Mouse (Mus musculus) lung, adult 2 months (tissue): Measurements from ENCODE around the gene Hist1h2bc. TPM values are rescaled to one million over a fixed set of nuclear protein-coding genes. Genes with fewer than 3 reads are reported as not detected.
A peak's percentile ranks its signal among the peaks of the same experiment; 100 is the strongest.

Experiments
- DNase-seq: peaks from one replicate; pipeline ENCODE4 v3.0.0; 2022
- H3K4me1 ChIP-seq: fragments of 200-500 bp; 2 replicates; pipeline ENCODE4 v1.6.1; 2011; ENCODE audit warnings: low read length; ENCODE audit not compliant: control insufficient read depth, insufficient read depth
- H3K4me3 ChIP-seq: fragments of 200-500 bp; replicated peaks from 2 replicates; pipeline ENCODE3; 2011; ENCODE audit warnings: low read depth, mild to moderate bottlenecking, control low read depth, low read length; ENCODE audit errors: extremely low read depth
- CTCF ChIP-seq: fragments of 200-500 bp; IDR thresholded peaks from 2 replicates; pipeline ENCODE4 v1.5.1; 2011; ENCODE audit warnings: mild to moderate bottlenecking, low read length, control low read depth; ENCODE audit not compliant: insufficient read depth
- POLR2A ChIP-seq: fragments of 200-500 bp; IDR thresholded peaks from 2 replicates; pipeline ENCODE4 v1.6.1; 2011; ENCODE audit warnings: low read depth, mild to moderate bottlenecking, control low read depth, low read length, borderline replicate concordance; ENCODE audit errors: extremely low read depth
- WGBS: fragments of 180-500 bp; shearing (Covaris S2); methylation state at CpG from one replicate; pipeline ENCODE4 v1.1.7; 2018; 5-methylcytosine and 5-hydroxymethylcytosine counted together
- polyA plus RNA-seq: library from polyadenylated mRNA; depleted of rRNA; stranded (reverse); fragments of >200 nt; gene quantifications from 2 replicates; pipeline ENCODE4 v1.2.3, GENCODE M21; 2012; rRNA removed

The Hist1h2bc gene
- polyA plus RNA-seq, 1 experiment: 142 TPM

DNA sequence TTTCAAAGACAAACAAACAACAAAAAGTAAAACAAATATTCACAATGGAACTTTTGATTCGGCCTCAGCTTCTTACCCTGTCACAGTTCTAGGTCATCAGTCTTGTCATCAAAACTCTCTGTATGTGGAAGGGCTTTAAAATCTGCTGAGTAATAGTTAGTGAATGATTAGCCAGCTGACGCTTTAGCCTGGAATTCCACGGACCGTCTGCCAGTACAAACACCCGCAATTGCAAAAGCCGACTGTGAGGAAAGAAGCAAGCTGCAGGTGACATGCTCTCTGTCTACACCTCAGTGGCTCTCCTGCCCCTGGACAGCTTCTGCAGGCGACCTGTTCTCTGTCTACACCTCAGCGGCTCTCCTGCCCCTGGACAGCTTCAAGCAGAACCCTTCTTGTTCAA is 46.5 kb downstream of the Hist1h2bc start:
- TF ChIP-seq CTCF: no peak
- no peak for TF ChIP-seq POLR2A
- DNase-seq: no peak
- WGBS: 32% methylated on average over 8 of the region's 8 CpGs
- Histone ChIP-seq H3K4me3 (no peak overlapping the region), H3K4me1 (no peaks in the 10 kb centered on the region)

DNA sequence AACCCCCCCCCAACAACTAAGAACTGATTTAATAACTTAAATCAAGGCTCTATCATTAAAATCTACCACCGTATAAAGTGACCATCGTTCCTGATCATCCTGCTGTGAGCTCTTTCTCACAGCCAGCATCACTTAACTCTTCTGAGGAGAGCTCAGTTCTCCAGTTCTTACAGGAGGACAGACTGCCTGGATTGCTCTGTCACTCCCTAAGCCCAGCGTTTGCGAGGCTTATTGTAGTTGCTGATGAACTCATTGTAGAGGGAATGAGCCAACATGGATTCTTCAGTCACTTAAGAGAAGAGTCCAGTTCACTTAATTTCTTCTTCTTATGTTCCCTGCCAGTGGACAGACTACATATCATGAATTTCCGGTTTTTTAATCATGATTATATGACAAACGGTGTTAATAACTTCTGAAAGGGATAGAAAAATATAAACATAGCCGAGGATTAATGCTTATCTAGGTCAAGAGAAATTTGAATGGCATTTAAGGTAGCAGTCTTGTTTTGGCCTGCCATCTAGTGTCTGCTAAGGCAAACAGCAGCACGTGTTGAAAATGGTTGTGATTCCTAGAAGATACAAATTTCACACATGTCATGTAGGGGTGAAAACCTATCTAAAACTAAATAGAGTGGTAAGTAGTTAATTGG is 48.3 kb downstream of the Hist1h2bc start:
- DNase-seq: no peak
- no peaks in the 10 kb centered on the region for H3K4me1 ChIP-seq
- peak; percentile 45; the same call in 1 of the 2 replicates for TF ChIP-seq CTCF
- no peak for TF ChIP-seq POLR2A
- H3K4me3 ChIP-seq: no peak overlapping the region
- WGBS: 22% methylated on average over 8 of the region's 8 CpGs

DNA sequence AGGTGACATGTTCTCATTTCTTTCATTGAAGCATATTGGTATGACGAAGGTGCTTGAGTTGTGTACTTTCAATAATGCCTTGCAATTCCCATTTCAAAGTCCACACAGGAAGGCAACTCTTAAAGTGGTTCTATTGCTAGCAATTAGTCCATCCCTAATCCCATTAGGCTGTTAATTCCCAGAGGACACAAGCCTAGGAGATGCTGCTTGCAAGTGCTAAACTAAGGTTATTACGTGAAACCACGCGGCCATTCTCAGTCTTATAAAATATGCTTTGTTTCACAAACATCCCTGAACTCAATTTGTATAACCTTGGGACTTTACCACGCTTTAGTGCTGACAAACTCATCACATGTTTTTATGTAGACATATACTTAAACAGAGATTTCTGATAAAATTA is 53.1 kb downstream of the Hist1h2bc start:
- Histone ChIP-seq H3K4me1 (peaks cover 4% of the 10 kb centered on the region), H3K4me3 (no peak overlapping the region)
- DNase-seq: no peak
- no peak for TF ChIP-seq CTCF
- WGBS: 93% methylated on average over 5 of the region's 5 CpGs

DNA sequence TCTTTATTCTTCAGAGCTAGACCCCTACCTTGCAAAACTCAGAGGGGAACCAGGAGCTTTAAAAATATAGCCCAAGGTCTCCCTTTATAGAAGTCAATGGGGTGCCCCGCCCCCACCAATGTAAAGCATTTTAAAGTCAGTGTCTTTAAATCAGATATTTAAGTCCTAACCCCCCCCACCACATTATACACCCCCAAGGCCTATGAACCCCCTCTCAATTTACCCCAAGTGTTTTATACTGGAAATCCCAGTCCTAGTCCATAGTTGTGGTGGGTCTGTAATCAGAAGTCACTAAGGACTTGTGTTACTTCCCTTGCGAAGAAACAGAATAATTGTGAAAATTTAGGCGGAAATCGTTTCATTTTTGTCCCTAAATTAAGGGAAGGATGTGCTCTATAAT is 54.0 kb downstream of the Hist1h2bc start:
- 26% methylated on average over 4 of the region's 4 CpGs for WGBS
- Histone ChIP-seq H3K4me1 (peaks cover 4% of the 10 kb centered on the region), H3K4me3 (peak overlapping the region; percentile 32)
- TF ChIP-seq CTCF: no peak
- no peak for TF ChIP-seq POLR2A
- DNase-seq: no peak

DNA sequence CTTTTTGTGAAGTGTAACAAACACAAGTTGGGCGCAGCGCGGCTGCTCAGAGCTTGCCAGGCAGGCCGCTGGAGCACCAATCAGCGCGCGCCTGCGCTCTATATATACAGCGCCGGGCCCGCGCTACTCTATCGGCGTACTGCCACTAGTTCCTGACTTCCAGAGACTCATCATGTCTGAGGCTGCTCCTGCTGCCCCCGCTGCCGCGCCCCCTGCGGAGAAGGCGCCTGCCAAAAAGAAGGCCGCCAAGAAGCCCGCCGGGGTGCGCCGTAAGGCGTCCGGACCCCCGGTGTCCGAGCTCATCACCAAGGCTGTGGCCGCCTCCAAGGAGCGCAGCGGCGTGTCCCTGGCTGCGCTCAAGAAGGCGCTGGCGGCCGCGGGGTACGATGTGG is 54.7 kb downstream of the Hist1h2bc start, which contains the start of gene Hist1h1c:
TSS of gene Hist1h1c (plus strand) at position 132 of the 392 bp plus-strand sequence.
- H3K4me1 ChIP-seq: peaks cover 4% of the 10 kb centered on the region
- peak within 1 kb of the TSS; percentile 100 for H3K4me3 ChIP-seq
- TF ChIP-seq POLR2A (peak; percentile 99), CTCF (no peak)
- WGBS: under 1% methylated on average over 38 of the region's 38 CpGs
- DNase-seq: peak; percentile 86

DNA sequence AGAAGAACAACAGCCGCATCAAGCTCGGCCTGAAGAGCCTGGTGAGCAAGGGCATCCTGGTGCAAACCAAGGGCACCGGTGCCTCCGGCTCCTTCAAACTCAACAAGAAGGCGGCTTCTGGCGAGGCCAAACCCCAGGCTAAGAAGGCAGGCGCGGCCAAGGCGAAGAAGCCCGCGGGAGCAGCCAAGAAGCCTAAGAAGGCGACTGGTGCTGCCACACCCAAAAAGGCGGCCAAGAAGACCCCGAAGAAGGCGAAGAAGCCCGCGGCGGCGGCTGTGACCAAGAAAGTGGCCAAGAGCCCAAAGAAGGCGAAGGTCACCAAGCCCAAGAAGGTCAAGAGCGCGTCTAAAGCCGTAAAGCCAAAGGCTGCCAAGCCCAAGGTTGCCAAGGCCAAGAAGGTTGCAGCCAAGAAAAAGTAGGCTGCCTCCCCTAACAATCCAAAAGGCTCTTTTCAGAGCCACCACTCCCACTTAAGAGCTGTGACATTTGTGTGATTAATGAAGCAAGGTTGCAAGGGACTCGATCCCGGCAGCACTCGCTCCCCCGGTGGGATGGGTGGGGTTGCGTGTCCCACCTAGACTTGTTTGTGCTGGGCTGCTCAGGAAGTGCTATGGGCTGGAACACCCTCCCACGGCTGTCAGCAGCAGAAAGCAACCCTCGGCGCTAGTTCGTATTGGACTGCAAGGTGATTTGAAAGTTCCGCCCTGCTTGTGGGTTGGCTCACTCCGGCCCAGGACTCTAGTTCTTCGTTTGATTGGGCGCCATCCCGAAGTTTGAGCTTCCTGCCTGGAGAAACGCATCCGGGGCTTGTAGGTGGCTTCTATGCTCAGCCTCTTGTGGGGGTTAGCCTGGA is 55.3 kb downstream of the Hist1h2bc start:
- peak; percentile 88 for DNase-seq
- H3K4me1 ChIP-seq: peaks cover 4% of the 10 kb centered on the region
- peak; percentile 92 for TF ChIP-seq POLR2A
- TF ChIP-seq CTCF: no peak
- WGBS: under 1% methylated on average over 39 of the region's 39 CpGs
- H3K4me3 ChIP-seq: peak overlapping the region; percentile 100

DNA sequence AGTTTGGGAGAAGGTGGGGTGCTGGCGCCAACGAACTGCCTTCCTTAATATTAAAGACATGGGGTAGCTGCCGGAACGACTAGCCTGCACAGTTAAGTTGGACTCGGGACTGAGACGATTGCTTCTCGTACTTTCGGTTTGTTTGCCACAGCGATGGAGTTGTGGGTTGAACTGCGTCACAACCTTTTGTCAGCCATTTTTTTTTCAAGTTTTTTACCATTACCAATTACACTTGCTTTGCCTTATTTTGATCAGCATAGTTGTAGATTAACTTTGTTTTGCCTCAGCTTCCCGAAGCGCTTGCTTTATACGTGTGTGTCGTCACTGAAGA is 55.9 kb downstream of the Hist1h2bc start:
- DNase-seq: no peak
- peaks cover 4% of the 10 kb centered on the region for H3K4me1 ChIP-seq
- TF ChIP-seq POLR2A (peak; percentile 68; the same call in 1 of the 2 replicates), CTCF (no peak)
- peak overlapping the region; percentile 100 for H3K4me3 ChIP-seq
- 0% methylated on average over 14 of the region's 14 CpGs for WGBS

DNA sequence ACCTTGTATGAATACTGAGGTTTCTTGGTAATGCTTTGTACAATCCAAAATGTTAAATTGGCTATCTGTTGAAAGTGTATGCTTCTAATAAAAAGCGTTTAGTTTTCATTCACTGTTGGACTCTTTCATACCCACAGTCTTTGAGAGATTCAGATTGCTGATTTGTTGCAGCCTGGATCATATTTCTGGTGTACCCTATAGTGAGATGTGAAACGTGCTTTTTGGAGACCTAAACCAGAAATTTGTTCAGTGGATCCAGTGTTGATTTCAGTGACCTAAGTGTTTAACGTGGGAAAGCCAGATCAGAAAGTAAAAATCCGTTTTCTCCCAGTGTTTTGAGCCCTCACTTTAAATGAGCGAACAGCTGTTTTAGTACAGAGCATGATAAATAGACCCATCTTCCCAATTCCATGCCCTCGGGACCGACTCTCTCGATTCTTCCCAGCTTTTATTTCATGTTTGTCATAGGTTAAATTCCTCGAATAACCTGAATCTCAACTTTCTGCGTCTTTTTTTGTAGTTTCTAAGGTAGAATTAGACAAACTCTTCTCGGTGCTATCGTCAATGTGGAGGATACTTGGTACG is 56.3 kb downstream of the Hist1h2bc start:
- 13% methylated on average over 13 of the region's 13 CpGs for WGBS
- DNase-seq: no peak
- peaks cover 4% of the 10 kb centered on the region for H3K4me1 ChIP-seq
- TF ChIP-seq CTCF (no peak), POLR2A (no peak)
- H3K4me3 ChIP-seq: peak overlapping the region; percentile 100

DNA sequence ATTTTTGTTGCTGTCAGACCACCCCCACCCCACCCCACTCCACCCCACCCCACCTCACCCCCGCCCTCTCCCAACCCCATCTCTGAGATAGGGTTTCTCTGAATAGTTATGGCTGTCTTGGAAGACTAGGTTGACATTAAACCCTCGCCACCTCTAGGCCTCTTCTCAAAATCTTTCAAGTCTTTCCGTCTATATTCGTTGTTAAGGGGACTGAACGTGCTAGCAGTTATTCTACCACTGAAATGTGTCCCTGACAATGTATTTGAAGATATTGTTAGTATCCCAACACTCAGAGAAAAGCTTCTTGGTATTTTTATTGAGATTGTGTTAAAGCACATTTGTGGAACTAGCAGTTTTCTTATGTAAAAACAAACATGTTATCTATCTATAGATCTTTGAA is 56.9 kb downstream of the Hist1h2bc start:
- 50% methylated on average over 5 of the region's 5 CpGs for WGBS
- Histone ChIP-seq H3K4me3 (no peak overlapping the region), H3K4me1 (peaks cover 4% of the 10 kb centered on the region)
- DNase-seq: no peak
- TF ChIP-seq POLR2A (no peak), CTCF (no peak)

DNA sequence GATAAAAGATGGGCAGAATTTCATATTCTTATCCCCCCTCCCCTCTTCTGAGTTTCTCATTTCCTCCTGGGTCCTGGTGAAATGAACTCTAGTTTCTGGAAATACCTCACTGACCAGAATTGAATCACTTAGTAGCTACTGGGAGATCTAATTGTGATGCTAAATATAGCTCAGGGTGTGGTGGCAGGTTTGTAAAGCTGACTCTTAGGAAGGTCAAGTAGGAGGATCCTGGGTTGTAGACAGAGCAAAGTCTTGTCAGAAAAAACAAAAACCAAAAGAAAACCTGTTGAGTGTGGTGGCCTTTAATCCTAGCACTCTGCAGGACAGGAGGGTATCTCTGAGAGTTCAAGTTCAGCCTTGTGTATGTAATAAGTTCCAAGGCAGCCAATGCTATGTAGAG is 58.0 kb downstream of the Hist1h2bc start:
- H3K4me3 ChIP-seq: no peak overlapping the region
- H3K4me1 ChIP-seq: peaks cover 7% of the 10 kb centered on the region
- DNase-seq: no peak
- TF ChIP-seq CTCF (no peak), POLR2A (no peak)

Other genes with a start within 250 kb of the Hist1h2bc start
- not detected in 2 replicates for gene Btn1a1, start 218.3 kb upstream of the Hist1h2bc start, polyA plus RNA-seq
- gene Btn2a2, start 195.3 kb upstream of the Hist1h2bc start, polyA plus RNA-seq: not detected in 2 replicates
- gene Hist1h4h, start 153.1 kb upstream of the Hist1h2bc start, polyA plus RNA-seq: 27.1 and 28.0 TPM in 2 replicates
- gene Hist1h2af, start 150.3 kb upstream of the Hist1h2bc start, polyA plus RNA-seq: 28.7 and 47.1 TPM in 2 replicates
- 2.1 and 2.3 TPM in 2 replicates for gene Hist1h3g, start 148.8 kb upstream of the Hist1h2bc start, polyA plus RNA-seq
- 0.66 and 0.87 TPM in 2 replicates for gene Hist1h2bh, start 140.8 kb upstream of the Hist1h2bc start, polyA plus RNA-seq
- gene Hist1h3f, start 140.1 kb upstream of the Hist1h2bc start, polyA plus RNA-seq: 1.3 and 1.7 TPM in 2 replicates
- gene Hist1h4f, start 132.6 kb upstream of the Hist1h2bc start, polyA plus RNA-seq: 1.4 and 1.8 TPM in 2 replicates
- 0.10 and 0.12 TPM in 2 replicates for gene Hist1h1d, start 130.9 kb upstream of the Hist1h2bc start, polyA plus RNA-seq
- 8.4 and 9.2 TPM in 2 replicates for gene Hist1h3e, start 121.8 kb upstream of the Hist1h2bc start, polyA plus RNA-seq
- 1.8 and 2.3 TPM in 2 replicates for gene Hist1h2ae, start 113.0 kb upstream of the Hist1h2bc start, polyA plus RNA-seq
- 9.8 and 22.7 TPM in 2 replicates for gene Hist1h2bg, start 112.8 kb upstream of the Hist1h2bc start, polyA plus RNA-seq
- 2.7 and 3.4 TPM in 2 replicates for gene Hist1h2bf, start 110.0 kb upstream of the Hist1h2bc start, polyA plus RNA-seq
- gene Hist1h2ad, start 109.8 kb upstream of the Hist1h2bc start, polyA plus RNA-seq: 1.2 and 2.0 TPM in 2 replicates
- gene Hist1h3d, start 108.4 kb upstream of the Hist1h2bc start, polyA plus RNA-seq: 2.6 and 4.5 TPM in 2 replicates
- gene Hist1h4d, start 102.6 kb upstream of the Hist1h2bc start, polyA plus RNA-seq: 9.0 and 9.5 TPM in 2 replicates
- 2.7 and 3.0 TPM in 2 replicates for gene Hist1h2be, start 63.1 kb upstream of the Hist1h2bc start, polyA plus RNA-seq
- gene Hist1h1e, start 61.6 kb upstream of the Hist1h2bc start, polyA plus RNA-seq: 2.0 and 2.4 TPM in 2 replicates
- gene Hist1h2ac, start 251 bp upstream of the Hist1h2bc start, polyA plus RNA-seq: 0.45 and 0.61 TPM in 2 replicates
- not detected in 2 replicates for gene Hist1h1t, start 11.6 kb downstream of the Hist1h2bc start, polyA plus RNA-seq
- 6.3 and 6.8 TPM in 2 replicates for gene Hist1h4c, start 14.3 kb downstream of the Hist1h2bc start, polyA plus RNA-seq
- 21.3 and 24.2 TPM in 2 replicates for gene Hfe, start 26.7 kb downstream of the Hist1h2bc start, polyA plus RNA-seq
- 38.1 and 46.7 TPM in 2 replicates for gene Hist1h1c, start 54.6 kb downstream of the Hist1h2bc start, polyA plus RNA-seq
- 1.2 and 2.9 TPM in 2 replicates for gene Hist1h3c, start 61.4 kb downstream of the Hist1h2bc start, polyA plus RNA-seq
- gene Hist1h2bb, start 62.5 kb downstream of the Hist1h2bc start, polyA plus RNA-seq: 2.5 and 2.6 TPM in 2 replicates
- 2.0 and 3.9 TPM in 2 replicates for gene Hist1h2ab, start 66.9 kb downstream of the Hist1h2bc start, polyA plus RNA-seq
- gene Hist1h3b, start 68.1 kb downstream of the Hist1h2bc start, polyA plus RNA-seq: 2.6 and 3.8 TPM in 2 replicates
- gene Hist1h4b, start 72.8 kb downstream of the Hist1h2bc start, polyA plus RNA-seq: 2.5 and 2.8 TPM in 2 replicates
- 2.4 and 2.9 TPM in 2 replicates for gene Hist1h4a, start 77.0 kb downstream of the Hist1h2bc start, polyA plus RNA-seq
- gene Hist1h3a, start 78.2 kb downstream of the Hist1h2bc start, polyA plus RNA-seq: 3.1 and 4.3 TPM in 2 replicates
- not detected in 2 replicates for gene Hist1h1a, start 79.5 kb downstream of the Hist1h2bc start, polyA plus RNA-seq
- gene Trim38, start 85.7 kb downstream of the Hist1h2bc start, polyA plus RNA-seq: 0.07 TPM in 1 of 2 replicates, not detected in the other
- 0.32 and 0.52 TPM in 2 replicates for gene Slc17a2, start 122.8 kb downstream of the Hist1h2bc start, polyA plus RNA-seq
- 0.02 TPM in 1 of 2 replicates, not detected in the other for gene Slc17a3, start 155.2 kb downstream of the Hist1h2bc start, polyA plus RNA-seq
- gene Slc17a1, start 183.6 kb downstream of the Hist1h2bc start, polyA plus RNA-seq: not detected in 2 replicates
- gene Slc17a4, start 230.8 kb downstream of the Hist1h2bc start, polyA plus RNA-seq: 0.07 TPM in 1 of 2 replicates, not detected in the other
- gene Hist1h2ba, start 250.0 kb downstream of the Hist1h2bc start, polyA plus RNA-seq: not detected in 2 replicates